Mouse (Mus musculus) intestine, postnatal 0 days (tissue): ENCODE results near the gene Usp15. TPM values are rescaled to one million over a fixed set of nuclear protein-coding genes. Genes with fewer than 3 reads are reported as not detected.

ENCODE experiments used
- ATAC-seq: fragments of 200-750 bp; cut with Nextera tagmentation; 2 replicates; pipeline ENCODE4 v1.8.0; 2017; ENCODE audit warnings: mild to moderate bottlenecking, moderate TSS enrichment, moderate library complexity
- H3K27ac ChIP-seq: fragments of 300-500 bp; sonication (generic); 2 replicates; pipeline ENCODE4 v1.5.1; 2014; ENCODE audit warnings: mild to moderate bottlenecking, low read depth, low read length, moderate library complexity
- H3K27me3 ChIP-seq: fragments of 300-500 bp; sonication (generic); replicated peaks from 2 replicates; pipeline ENCODE4 v1.6.1; 2014; ENCODE audit warnings: low read length, mixed read lengths; ENCODE audit not compliant: control insufficient read depth, insufficient read depth
- H3K36me3 ChIP-seq: fragments of 300-500 bp; sonication (generic); 2 replicates; pipeline ENCODE4 v1.6.1; 2014; ENCODE audit warnings: mild to moderate bottlenecking, moderate library complexity; ENCODE audit not compliant: control insufficient read depth, insufficient read depth
- H3K4me1 ChIP-seq: fragments of 300-500 bp; sonication (generic); replicated peaks from 2 replicates; pipeline ENCODE4 v1.6.1; 2014; ENCODE audit warnings: antibody characterized with exemption, low read length, mixed read lengths; ENCODE audit not compliant: control insufficient read depth, insufficient read depth
- H3K4me2 ChIP-seq: fragments of 300-500 bp; sonication (generic); replicated peaks from 2 replicates; pipeline ENCODE4 v1.6.1; 2014; ENCODE audit warnings: low read depth, mild to moderate bottlenecking, moderate library complexity
- H3K4me3 ChIP-seq: fragments of 300-500 bp; sonication (generic); 2 replicates; pipeline ENCODE4 v1.5.1; 2014; ENCODE audit warnings: low read depth, low read length
- H3K9ac ChIP-seq: fragments of 300-500 bp; sonication (generic); 2 replicates; pipeline ENCODE4 v1.6.1; 2014; ENCODE audit warnings: mild to moderate bottlenecking, low read depth, low read length
- H3K9me3 ChIP-seq: fragments of 300-500 bp; sonication (generic); 2 replicates; pipeline ENCODE4 v1.6.1; 2016; ENCODE audit warnings: mixed run types; ENCODE audit not compliant: control insufficient read depth
- CTCF ChIP-seq: sonication (generic); IDR thresholded peaks from 2 replicates; pipeline ENCODE4 v1.5.1; 2016; ENCODE audit warnings: low read depth, mild to moderate bottlenecking, control low read depth, antibody characterized with exemption, moderate library complexity
- WGBS: fragments of 180-500 bp; shearing (Covaris S2); extraction: QIAGEN DNeasy Blood & Tissue Kit; methylation state at CpG from one replicate; pipeline ENCODE4 v1.1.7; 2014; 5-methylcytosine and 5-hydroxymethylcytosine counted together
- polyA plus RNA-seq: library from polyadenylated mRNA; unstranded; fragments of >200 nt; fragmentation: Nextera tagmentation; extraction: Ambion mirVana; gene quantifications from 2 replicates; pipeline ENCODE4 v1.2.1, GENCODE M21; 2015

Gene Usp15
- polyA plus RNA-seq, 1 experiment from 2014 or later = 48.0 TPM

GRCm38 (mm10) chr10:123201981-123202758 lies 5.4 kb upstream of the Usp15 start:
- TF ChIP-seq CTCF = no peak
- no peak overlapping the region for H3K27ac ChIP-seq
- no peak overlapping the region for H3K4me3 ChIP-seq
- 87% methylated on average over 23 of the region's 23 CpGs for WGBS
- H3K4me2 ChIP-seq = no peak overlapping the region
- no peaks in the 10 kb centered on the region for H3K27me3 ChIP-seq
- H3K9me3 ChIP-seq = no peaks in the 10 kb centered on the region
- no peak overlapping the region for H3K9ac ChIP-seq
- H3K4me1 ChIP-seq = no peaks in the 10 kb centered on the region
- no peak for ATAC-seq
- H3K36me3 ChIP-seq = no peaks in the 10 kb centered on the region

- ATAC-seq = no peak
- Histone ChIP-seq H3K27ac (no peak overlapping the region), H3K27me3 (no peaks in the 10 kb centered on the region), H3K9me3 (no peaks in the 10 kb centered on the region), H3K9ac (no peak overlapping the region), H3K4me2 (no peak overlapping the region), H3K36me3 (no peaks in the 10 kb centered on the region), H3K4me3 (no peak overlapping the region), H3K4me1 (no peaks in the 10 kb centered on the region)
- WGBS = 85% methylated on average over 5 of the region's 5 CpGs
- no peak for TF ChIP-seq CTCF
Observed at GRCm38 (mm10) chr10:123201436-123201835, 4.6 kb upstream of the Usp15 start.

GRCm38 (mm10) chr10:123200996-123201395 lies 4.2 kb upstream of the Usp15 start:
- H3K9me3 ChIP-seq = no peaks in the 10 kb centered on the region
- H3K4me1 ChIP-seq = no peaks in the 10 kb centered on the region
- no peak for TF ChIP-seq CTCF
- H3K27ac ChIP-seq = no peak overlapping the region
- no peak for ATAC-seq
- 75% methylated on average over 5 of the region's 5 CpGs for WGBS
- H3K4me2 ChIP-seq = no peak overlapping the region
- H3K36me3 ChIP-seq = no peaks in the 10 kb centered on the region
- no peak overlapping the region for H3K4me3 ChIP-seq
- no peak overlapping the region for H3K9ac ChIP-seq
- no peaks in the 10 kb centered on the region for H3K27me3 ChIP-seq

GRCm38 (mm10) chr10:123200320-123200659 lies 3.5 kb upstream of the Usp15 start:
- no peak overlapping the region for H3K4me3 ChIP-seq
- no peaks in the 10 kb centered on the region for H3K36me3 ChIP-seq
- H3K27ac ChIP-seq = no peak overlapping the region
- no peak for ATAC-seq
- no peaks in the 10 kb centered on the region for H3K9me3 ChIP-seq
- no peaks in the 10 kb centered on the region for H3K27me3 ChIP-seq
- WGBS = 90% methylated on average over 8 of the region's 8 CpGs
- no peak overlapping the region for H3K4me2 ChIP-seq
- H3K4me1 ChIP-seq = no peaks in the 10 kb centered on the region
- no peak overlapping the region for H3K9ac ChIP-seq
- no peak for TF ChIP-seq CTCF

- 81% methylated on average over 19 of the region's 19 CpGs for WGBS
- no peaks in the 10 kb centered on the region for H3K36me3 ChIP-seq
Observed at GRCm38 (mm10) chr10:123199615-123200319, 3.0 kb upstream of the Usp15 start.

GRCm38 (mm10) chr10:123199119-123199518 lies 2.3 kb upstream of the Usp15 start:
- Histone ChIP-seq H3K27ac (no peak overlapping the region), H3K4me3 (no peak overlapping the region), H3K4me2 (no peak overlapping the region), H3K9me3 (no peaks in the 10 kb centered on the region), H3K9ac (no peak overlapping the region), H3K27me3 (no peaks in the 10 kb centered on the region), H3K36me3 (no peaks in the 10 kb centered on the region), H3K4me1 (0 out of 2 replicates have a peak, but pooled peaks cover 2% of the 10 kb centered on the region)
- no peak for ATAC-seq
- no peak for TF ChIP-seq CTCF
- 77% methylated on average over 3 of the region's 3 CpGs for WGBS

More at GRCm38 (mm10) chr10:123199615-123200319, 3.0 kb upstream of the Usp15 start:
- ATAC-seq = no peak
- Histone ChIP-seq H3K27me3 (no peaks in the 10 kb centered on the region), H3K27ac (no peak overlapping the region), H3K9ac (no peak overlapping the region), H3K9me3 (no peaks in the 10 kb centered on the region), H3K4me2 (no peak overlapping the region), H3K4me1 (no peaks in the 10 kb centered on the region), H3K4me3 (no peak overlapping the region)
- TF ChIP-seq CTCF = no peak
